Comparison of ENCODE assay signal across 9 mouse cellular contexts in genomic region chr17:84113608-84114278, GRCm38 (mm10).
DNase-seq lines count a peak whose midpoint lies in the region; ATAC-seq and TF ChIP-seq lines count a peak whose summit lies in the region.
"Had no signal": no experiment of that assay in that cellular context is flagged by ENCODE, and none has a peak within 500 bp of the region (broad histone marks: within the 10 kb centered on the region; RNA-seq: fewer than 3 reads in every experiment).

No protein-coding gene starts in this region.

- no peak overlapping the region for H3K9ac ChIP-seq in embryonic facial prominence, embryonic 14.5 days (ENCODE audit: low read depth, low read length)
- 0 out of 2 replicates have a peak overlapping the region, but pooled peaks have one; percentile 5 for H3K9ac ChIP-seq in heart, embryonic 12.5 days
- no peak overlapping the region for H3K9ac ChIP-seq in liver, embryonic 16.5 days (ENCODE audit: low read depth, low read length)
- H3K9ac ChIP-seq: hindbrain, embryonic 15.5 days had no signal

- peak; percentile 94 to 96 for DNase-seq in CD8-positive naive resting alpha-beta T cell, adult 2 months (ENCODE audit: low read depth in 2 of 2, low spot score in 2 of 2)
- DNase-seq in adrenal gland, postnatal 4 days (ENCODE audit: low spot score in 2 of 2) = peak; percentile 85 to 88
- peak; percentile 85 for DNase-seq in embryonic facial prominence, embryonic 14.5 days (ENCODE audit: low spot score)
- peak; percentile 94 to 98 for DNase-seq in kidney, postnatal 25 days
- DNase-seq in ovary, postnatal 10 days (ENCODE audit: low spot score) = peak; percentile 80
- peak; percentile 96 for DNase-seq in thymus, adult 2 months

- no peak overlapping the region for H3K4me2 ChIP-seq in embryonic facial prominence, embryonic 14.5 days (ENCODE audit: low read depth, low read length)
- no peak overlapping the region for H3K4me2 ChIP-seq in heart, embryonic 12.5 days
- no peak overlapping the region for H3K4me2 ChIP-seq in liver, embryonic 16.5 days (ENCODE audit: low read depth, low read length)
- H3K4me2 ChIP-seq: hindbrain, embryonic 15.5 days had no signal

- ATAC-seq in embryonic facial prominence, embryonic 14.5 days (ENCODE audit: low read depth) = peak; percentile 73
- ATAC-seq in heart, embryonic 12.5 days (ENCODE audit: insufficient number of reproducible peaks, low FRiP score) = peak; percentile 88
- peak; percentile 80 for ATAC-seq in liver, embryonic 16.5 days (ENCODE audit: low read depth)

- H3K9me3 ChIP-seq in embryonic facial prominence, embryonic 14.5 days (ENCODE audit: control insufficient read depth, low read length) = no peaks in the 10 kb centered on the region
- no peaks in the 10 kb centered on the region for H3K9me3 ChIP-seq in heart, embryonic 12.5 days (replicated peaks)
- no peaks in the 10 kb centered on the region for H3K9me3 ChIP-seq in liver, embryonic 16.5 days (replicated peaks; ENCODE audit: control insufficient read depth, low read length)
- H3K9me3 ChIP-seq: hindbrain, embryonic 15.5 days had no signal

- no peak overlapping the region for H3K27ac ChIP-seq in embryonic facial prominence, embryonic 14.5 days (replicated peaks; ENCODE audit: low read depth, low read length)
- no peak overlapping the region for H3K27ac ChIP-seq in heart, embryonic 12.5 days (ENCODE audit: poor library complexity, severe bottlenecking)
- H3K27ac ChIP-seq in liver, embryonic 16.5 days (ENCODE audit: low read length) = no peak overlapping the region
- peak overlapping the region; percentile 21; the same call in 1 of the 2 replicates for H3K27ac ChIP-seq in thymus, adult 2 months (ENCODE audit: control insufficient read depth, insufficient read depth, low read length)
- H3K27ac ChIP-seq: hindbrain, embryonic 15.5 days had no signal

- WGBS in embryonic facial prominence, embryonic 14.5 days = 27% methylated on average over 8 of the region's 8 CpGs
- WGBS in heart, embryonic 12.5 days = 15% methylated on average over 8 of the region's 8 CpGs
- 9% methylated on average over 8 of the region's 8 CpGs for WGBS in liver, embryonic 16.5 days (ENCODE audit: insufficient replicate concordance)
- 17% methylated on average over 8 of the region's 8 CpGs for WGBS in thymus, adult 2 months

- H3K27me3 ChIP-seq in embryonic facial prominence, embryonic 14.5 days (replicated peaks; ENCODE audit: control insufficient read depth, insufficient read depth, low read length) = no peaks in the 10 kb centered on the region
- H3K27me3 ChIP-seq in heart, embryonic 12.5 days (replicated peaks) = no peaks in the 10 kb centered on the region
- H3K27me3 ChIP-seq in liver, embryonic 16.5 days (ENCODE audit: control insufficient read depth, insufficient read depth, low read depth, low read length) = no peaks in the 10 kb centered on the region
- no peaks in the 10 kb centered on the region for H3K27me3 ChIP-seq in thymus, adult 2 months (ENCODE audit: control insufficient read depth, insufficient read depth, low read length)
- H3K27me3 ChIP-seq: hindbrain, embryonic 15.5 days had no signal

- peaks cover 24% of the 10 kb centered on the region for H3K4me1 ChIP-seq in embryonic facial prominence, embryonic 14.5 days (ENCODE audit: control insufficient read depth, insufficient read depth, low read length)
- H3K4me1 ChIP-seq in heart, embryonic 12.5 days (replicated peaks) = peaks cover 38% of the 10 kb centered on the region
- H3K4me1 ChIP-seq in liver, embryonic 16.5 days (ENCODE audit: control insufficient read depth, low read depth, low read length) = peaks cover 68% of the 10 kb centered on the region
- H3K4me1 ChIP-seq in thymus, adult 2 months (replicated peaks; ENCODE audit: control insufficient read depth, insufficient read depth, low read length) = peaks cover 65% of the 10 kb centered on the region

- no peak overlapping the region for H3K4me3 ChIP-seq in embryonic facial prominence, embryonic 14.5 days (ENCODE audit: low read depth, low read length)
- no peak overlapping the region for H3K4me3 ChIP-seq in heart, embryonic 12.5 days
- H3K4me3 ChIP-seq in liver, embryonic 16.5 days (ENCODE audit: low read depth, low read length) = no peak overlapping the region
- H3K4me3 ChIP-seq in thymus, adult 2 months (ENCODE audit: control insufficient read depth, insufficient read depth, low read length) = no peak overlapping the region
- H3K4me3 ChIP-seq: hindbrain, embryonic 15.5 days had no signal

- H3K36me3 ChIP-seq in embryonic facial prominence, embryonic 14.5 days (ENCODE audit: control insufficient read depth, insufficient read depth, low read length) = no peaks in the 10 kb centered on the region
- H3K36me3 ChIP-seq in heart, embryonic 12.5 days = no peaks in the 10 kb centered on the region
- H3K36me3 ChIP-seq in liver, embryonic 16.5 days (ENCODE audit: control insufficient read depth, insufficient read depth) = no peaks in the 10 kb centered on the region
- H3K36me3 ChIP-seq in thymus, adult 2 months (ENCODE audit: control insufficient read depth, insufficient read depth, low read length) = no peaks in the 10 kb centered on the region
- H3K36me3 ChIP-seq: hindbrain, embryonic 15.5 days had no signal

- no peak for TF ChIP-seq POLR2A in thymus, adult 2 months (IDR thresholded peaks at IDR 0.05; ENCODE audit: control insufficient read depth, extremely low read depth, insufficient read depth, low read length, poor library complexity)

- TF ChIP-seq CTCF in thymus, adult 2 months (IDR thresholded peaks at IDR 0.05; ENCODE audit: borderline replicate concordance, control insufficient read depth, extremely low read depth, insufficient read depth, low read length, poor library complexity) = peak; percentile 95
